Mouse (Mus musculus): ENCODE measurements around the gene Rimklb. TPM values are rescaled to one million over a fixed set of nuclear protein-coding genes. Genes with fewer than 3 reads are reported as not detected.

The Rimklb gene
- total and polyA plus RNA-seq, 3 experiments = 0.04 TPM; not detected in 2

- H3K9ac ChIP-seq (ENCODE audit: low read depth, low read length) = no peak overlapping the region
- DNase-seq = peak; percentile 42 to 55
- H3K27me3 ChIP-seq (ENCODE audit: control insufficient read depth, insufficient read depth, low read length) = peaks cover 2% of the 10 kb centered on the region
- peak overlapping the region; percentile 17; the same call in 1 of the 2 replicates for H3K27ac ChIP-seq
- no peaks in the 10 kb centered on the region for H3K36me3 ChIP-seq (ENCODE audit: control insufficient read depth, insufficient read depth, low read length)
- H3K79me2 ChIP-seq (replicated peaks; ENCODE audit: control insufficient read depth, insufficient read depth, low read length) = no peaks in the 10 kb centered on the region
- no peaks in the 10 kb centered on the region; the same call in 1 of the 2 replicates for H3K4me1 ChIP-seq (ENCODE audit: control insufficient read depth, insufficient read depth, low read length)
- 16% methylated on average over 21 of the region's 21 CpGs for WGBS
- TF ChIP-seq CTCF (IDR thresholded peaks at IDR 0.05) = no peak
- TF ChIP-seq EP300 (IDR thresholded peaks at IDR 0.05; ENCODE audit: insufficient read depth, low read depth, low read length) = no peak
- TF ChIP-seq POLR2A (IDR thresholded peaks at IDR 0.05; ENCODE audit: insufficient read depth, low read depth, low read length) = no peak
- no peak overlapping the region for H3K4me3 ChIP-seq
- intact Hi-C loops (cut with DNase I) = no loop called here
Observed at GRCm38 (mm10) chr6:122495082-122495881, 3.3 kb downstream of the Rimklb start.

GRCm38 (mm10) chr6:122493799-122494472, 4.6 kb downstream of the Rimklb start:
- intact Hi-C loops (cut with DNase I) = no loop called here
- 63% methylated on average over 6 of the region's 6 CpGs for WGBS

GRCm38 (mm10) chr6:122492479-122492878, 6.1 kb downstream of the Rimklb start:
- Histone ChIP-seq H3K27me3 (ENCODE audit: control insufficient read depth, insufficient read depth, low read length) (peaks cover 5% of the 10 kb centered on the region), H3K4me1 (ENCODE audit: control insufficient read depth, insufficient read depth, low read length) (no peaks in the 10 kb centered on the region; the same call in 1 of the 2 replicates), H3K79me2 (replicated peaks; ENCODE audit: control insufficient read depth, insufficient read depth, low read length) (no peaks in the 10 kb centered on the region), H3K4me3 (no peak overlapping the region), H3K9ac (ENCODE audit: low read depth, low read length) (no peak overlapping the region), H3K27ac (no peak overlapping the region), H3K36me3 (ENCODE audit: control insufficient read depth, insufficient read depth, low read length) (no peaks in the 10 kb centered on the region)
- 41% methylated on average over 6 of the region's 6 CpGs for WGBS
- intact Hi-C loops (cut with DNase I) = no loop called here
- DNase-seq = no peak
- TF ChIP-seq CTCF (IDR thresholded peaks at IDR 0.05) (no peak), EP300 (IDR thresholded peaks at IDR 0.05; ENCODE audit: insufficient read depth, low read depth, low read length) (no peak), POLR2A (IDR thresholded peaks at IDR 0.05; ENCODE audit: insufficient read depth, low read depth, low read length) (no peak)

More at GRCm38 (mm10) chr6:122493799-122494472, 4.6 kb downstream of the Rimklb start:
- DNase-seq = no peak
- Histone ChIP-seq H3K9ac (ENCODE audit: low read depth, low read length) (no peak overlapping the region), H3K27ac (no peak overlapping the region), H3K27me3 (ENCODE audit: control insufficient read depth, insufficient read depth, low read length) (peaks cover 3% of the 10 kb centered on the region), H3K4me1 (ENCODE audit: control insufficient read depth, insufficient read depth, low read length) (no peaks in the 10 kb centered on the region; the same call in 1 of the 2 replicates), H3K79me2 (replicated peaks; ENCODE audit: control insufficient read depth, insufficient read depth, low read length) (no peaks in the 10 kb centered on the region), H3K4me3 (no peak overlapping the region), H3K36me3 (ENCODE audit: control insufficient read depth, insufficient read depth, low read length) (no peaks in the 10 kb centered on the region)
- TF ChIP-seq CTCF (IDR thresholded peaks at IDR 0.05) (no peak), POLR2A (IDR thresholded peaks at IDR 0.05; ENCODE audit: insufficient read depth, low read depth, low read length) (no peak), EP300 (IDR thresholded peaks at IDR 0.05; ENCODE audit: insufficient read depth, low read depth, low read length) (no peak)

- TF ChIP-seq POLR2A (IDR thresholded peaks at IDR 0.05; ENCODE audit: insufficient read depth, low read depth, low read length) (no peak), EP300 (IDR thresholded peaks at IDR 0.05; ENCODE audit: insufficient read depth, low read depth, low read length) (no peak), CTCF (IDR thresholded peaks at IDR 0.05) (no peak)
- Histone ChIP-seq H3K27me3 (ENCODE audit: control insufficient read depth, insufficient read depth, low read length) (peaks cover 10% of the 10 kb centered on the region), H3K27ac (no peak overlapping the region), H3K4me1 (ENCODE audit: control insufficient read depth, insufficient read depth, low read length) (no peaks in the 10 kb centered on the region; the same call in 1 of the 2 replicates), H3K4me3 (peak overlapping the region; percentile 38), H3K9ac (ENCODE audit: low read depth, low read length) (no peak overlapping the region), H3K79me2 (replicated peaks; ENCODE audit: control insufficient read depth, insufficient read depth, low read length) (no peaks in the 10 kb centered on the region), H3K36me3 (ENCODE audit: control insufficient read depth, insufficient read depth, low read length) (no peaks in the 10 kb centered on the region)
- intact Hi-C loops (cut with DNase I) = no loop called here
- WGBS = under 1% methylated on average over 16 of the region's 16 CpGs
- DNase-seq = peak; percentile 71 to 75
Observed at GRCm38 (mm10) chr6:122491557-122491956, 7.0 kb downstream of the Rimklb start.

GRCm38 (mm10) chr6:122490929-122491512, 7.5 kb downstream of the Rimklb start:
- intact Hi-C loops (cut with DNase I) = no loop called here
- Histone ChIP-seq H3K9ac (ENCODE audit: low read depth, low read length) (no peak overlapping the region), H3K79me2 (replicated peaks; ENCODE audit: control insufficient read depth, insufficient read depth, low read length) (no peaks in the 10 kb centered on the region), H3K36me3 (ENCODE audit: control insufficient read depth, insufficient read depth, low read length) (no peaks in the 10 kb centered on the region), H3K27me3 (ENCODE audit: control insufficient read depth, insufficient read depth, low read length) (peaks cover 14% of the 10 kb centered on the region), H3K27ac (no peak overlapping the region), H3K4me3 (peak overlapping the region; percentile 38), H3K4me1 (ENCODE audit: control insufficient read depth, insufficient read depth, low read length) (no peaks in the 10 kb centered on the region)
- TF ChIP-seq CTCF (IDR thresholded peaks at IDR 0.05) = no peak
- TF ChIP-seq POLR2A (IDR thresholded peaks at IDR 0.05; ENCODE audit: insufficient read depth, low read depth, low read length) = no peak
- TF ChIP-seq EP300 (IDR thresholded peaks at IDR 0.05; ENCODE audit: insufficient read depth, low read depth, low read length) = no peak
- DNase-seq = no peak
- 18% methylated on average over 15 of the region's 15 CpGs for WGBS
